Mouse (Mus musculus) right cerebral cortex, postnatal 36 days (tissue): ENCODE results near the gene Slfn9.
"Not testable (repeated sequence)": the region's sequence is repeated elsewhere in the genome, so short reads cannot be mapped to it uniquely, and the experiment has no call there.

ENCODE experiments used
- DNase-seq, 2 experiments: peaks; one replicate each; pipeline ENCODE4 v3.0.0; 2022; ENCODE audit warnings: low spot score in 2 of 2, mixed read lengths in 1 of 2

Gene Slfn9

DNA sequence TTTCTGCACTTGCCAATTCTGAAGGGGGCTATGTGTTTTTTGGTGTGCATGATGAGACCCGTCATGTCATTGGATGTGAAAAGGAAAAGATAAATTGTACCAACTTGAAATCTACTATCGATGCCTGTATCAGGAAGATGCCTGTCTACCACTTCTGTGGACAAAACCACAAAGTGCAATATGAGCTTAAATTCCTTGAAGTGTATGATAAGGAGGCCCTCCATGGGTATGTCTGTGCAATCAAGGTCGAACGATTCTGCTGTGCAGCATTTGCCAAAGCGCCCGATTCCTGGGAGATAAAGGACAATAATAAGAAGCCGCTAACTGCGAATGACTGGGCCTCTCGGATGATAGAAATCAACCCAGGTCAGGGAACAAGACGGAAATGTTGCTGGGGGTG is 34.7 kb downstream of the Slfn9 start:
- DNase-seq, result no peak

DNA sequence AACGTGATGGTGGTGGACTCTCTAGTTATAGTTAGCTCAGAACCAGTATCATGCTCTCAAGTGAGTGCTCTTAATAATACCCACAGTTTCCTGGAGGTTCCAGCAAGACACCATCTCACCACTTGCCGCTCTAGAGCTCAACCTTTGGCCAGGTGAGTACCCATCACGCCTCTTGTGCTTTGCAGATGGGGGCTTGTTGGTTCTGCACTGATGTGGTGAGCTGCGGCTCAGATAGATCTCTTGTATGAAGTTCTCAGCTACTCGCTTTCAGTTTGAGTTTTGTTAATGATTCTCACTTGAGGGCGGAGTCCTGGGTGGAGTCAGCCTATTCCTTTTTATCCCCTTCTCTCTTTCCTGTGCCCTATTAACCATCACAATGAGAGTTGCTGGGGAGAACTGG is 37.0 kb downstream of the Slfn9 start:
- no peak for DNase-seq

DNA sequence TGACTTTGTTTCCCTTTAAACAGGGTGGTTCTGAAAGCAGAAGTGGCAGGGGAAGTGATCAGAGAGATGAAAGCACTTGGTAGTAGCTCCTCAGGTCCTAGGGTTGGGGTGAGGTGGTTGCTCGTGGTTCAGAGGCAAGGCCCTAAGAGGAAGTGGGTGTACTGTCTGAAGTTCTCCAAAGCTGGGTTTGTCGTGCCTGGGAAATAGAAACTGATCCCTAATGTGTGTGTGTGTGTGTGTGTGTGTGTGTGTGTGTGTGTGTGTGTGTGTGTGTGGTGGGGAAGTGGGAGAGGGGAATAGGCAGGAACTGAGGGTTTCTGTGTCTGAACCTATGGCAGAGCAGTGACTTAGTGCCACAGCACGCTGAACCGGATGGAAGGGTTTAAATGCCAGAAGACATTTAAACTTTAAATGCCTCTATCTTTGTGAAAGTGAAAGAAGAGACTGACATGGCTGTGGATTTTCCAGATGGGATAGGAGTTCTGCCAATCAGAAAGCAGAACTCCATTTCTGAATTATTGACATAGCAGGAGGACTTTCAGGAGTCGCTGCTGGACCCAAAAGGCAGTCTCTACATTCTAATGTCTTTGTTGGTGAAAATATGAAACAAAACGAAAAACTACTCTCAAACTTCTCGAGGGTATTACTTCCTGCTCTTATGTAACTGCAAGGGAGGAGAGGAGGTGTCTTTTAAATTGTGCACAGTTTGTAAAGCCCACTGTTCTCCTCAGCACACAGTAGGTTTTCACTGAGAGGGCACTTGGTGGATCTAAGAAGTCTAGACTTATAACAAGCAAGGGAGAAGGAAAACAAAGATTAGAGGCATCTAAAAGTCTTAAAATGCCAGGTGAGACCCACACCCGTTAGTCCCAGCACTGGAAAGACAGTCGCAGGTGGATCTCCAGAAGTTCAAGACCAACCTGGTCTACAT is 38.8 kb downstream of the Slfn9 start:
- DNase-seq, result no peak

DNA sequence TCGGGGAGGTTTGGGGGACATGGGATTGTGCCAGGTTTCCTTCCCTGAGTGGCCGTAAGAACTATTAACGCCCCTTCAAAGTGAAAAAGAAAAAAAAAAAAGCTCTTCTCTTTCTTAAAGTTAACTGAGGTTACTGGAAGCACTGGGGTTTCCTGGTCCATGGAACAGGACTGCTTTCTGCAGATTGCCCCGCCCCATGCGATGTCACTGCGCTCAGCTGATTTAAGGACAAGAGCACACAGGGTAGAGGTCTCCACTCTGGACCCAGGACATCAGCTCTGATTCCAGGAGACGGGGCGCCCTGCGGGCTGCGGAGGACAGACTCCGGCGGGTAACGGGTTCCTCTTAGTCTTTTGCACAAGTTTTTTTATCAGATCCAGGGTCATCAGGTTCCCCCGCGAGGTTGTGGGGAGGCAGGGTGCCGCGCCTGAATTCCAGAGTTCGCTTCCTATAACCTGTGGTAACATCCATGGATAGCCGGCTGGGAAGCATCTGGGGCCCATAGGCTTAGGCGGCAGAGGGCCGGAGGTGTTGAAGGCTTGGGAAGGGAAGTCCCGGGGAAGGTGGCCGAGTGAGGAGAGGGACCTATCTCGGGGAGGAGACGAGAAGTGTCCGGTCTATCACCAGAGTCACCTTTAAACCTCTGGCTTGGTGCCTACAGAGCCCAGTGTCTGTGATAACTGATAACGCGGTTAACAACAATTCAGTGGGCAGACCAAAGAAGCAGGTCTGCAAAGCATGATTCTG is 39.6 kb downstream of the Slfn9 start:
- DNase-seq, result no peak

DNA sequence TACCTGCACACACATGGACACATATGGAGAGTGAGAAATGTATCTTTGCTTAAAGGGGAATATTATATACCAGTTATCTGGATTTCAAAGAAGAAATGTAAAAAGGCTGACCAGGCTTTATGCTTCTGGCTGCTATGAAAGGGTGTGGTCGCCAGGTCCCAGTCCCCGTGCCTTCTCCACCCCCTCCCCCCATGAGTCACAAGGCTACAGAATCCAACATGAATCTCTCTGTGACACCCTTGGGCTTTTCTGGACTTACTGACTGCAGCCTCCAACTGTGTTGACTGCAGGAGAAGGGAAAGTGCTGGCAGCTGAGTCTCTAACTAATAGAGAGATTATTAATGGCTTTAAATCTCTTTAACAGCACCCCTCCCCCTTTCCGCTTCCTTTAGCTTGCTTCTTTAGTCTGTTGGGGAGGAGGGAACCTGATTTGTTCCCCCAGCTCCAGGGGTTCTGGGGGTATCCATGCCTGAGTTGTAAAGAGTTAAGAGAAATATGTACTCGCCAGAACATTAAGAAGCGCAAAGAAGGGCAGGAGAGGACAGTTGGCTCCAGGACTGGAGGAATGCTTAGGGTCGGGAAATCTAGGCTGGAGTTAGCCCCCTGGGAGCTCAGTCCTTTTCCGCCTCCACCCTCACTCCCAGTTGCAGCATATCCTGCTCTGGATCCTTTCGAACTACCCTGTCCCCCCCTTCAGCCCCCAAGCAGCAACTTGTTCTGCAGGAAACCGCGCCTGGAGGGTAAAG is 40.7 kb downstream of the Slfn9 start, which contains the start of gene Slfn5:
TSS of gene Slfn5 (plus strand) at position 614 of the 746 bp plus-strand sequence.
- no peak for DNase-seq

DNA sequence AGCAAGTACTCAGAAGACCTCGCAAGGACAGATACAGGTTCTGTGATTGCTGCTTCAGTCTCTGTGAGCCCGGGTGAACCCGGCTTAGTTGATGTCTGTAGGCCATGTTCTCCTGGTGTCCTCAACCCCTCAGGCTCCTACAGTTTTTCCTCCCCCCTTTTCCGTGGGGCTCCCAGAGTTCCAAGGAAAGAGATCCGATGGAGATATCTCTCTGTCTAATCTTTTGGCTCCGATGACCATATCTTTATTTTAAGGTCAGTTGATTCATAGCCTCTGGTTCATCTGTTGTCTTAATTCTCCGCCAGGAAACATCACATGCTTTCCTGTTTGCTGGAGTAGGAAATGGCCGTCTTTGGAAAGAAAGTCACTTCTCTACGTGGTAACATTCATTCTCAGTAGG is 42.6 kb downstream of the Slfn9 start:
- no peak for DNase-seq

DNA sequence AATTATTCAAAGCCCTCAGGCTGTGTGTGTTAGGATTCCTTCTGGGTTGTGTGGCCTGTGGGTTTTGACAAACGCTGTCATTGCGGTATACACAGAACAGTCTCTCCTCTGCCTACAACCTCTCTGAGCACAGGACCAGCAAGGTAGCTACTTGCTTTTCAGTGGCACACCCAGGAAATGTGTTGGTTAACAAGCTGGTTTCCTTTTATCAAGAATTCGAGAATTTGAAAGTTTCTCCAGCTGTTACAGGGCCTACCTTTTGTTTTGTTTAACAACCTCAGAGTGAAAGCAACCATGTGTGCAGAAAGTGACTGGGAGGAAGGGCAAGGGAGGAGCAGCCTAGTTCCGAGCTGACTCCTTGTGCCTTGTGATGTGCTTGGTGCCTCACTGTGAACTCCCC is 44.2 kb downstream of the Slfn9 start:
- DNase-seq, result no peak

DNA sequence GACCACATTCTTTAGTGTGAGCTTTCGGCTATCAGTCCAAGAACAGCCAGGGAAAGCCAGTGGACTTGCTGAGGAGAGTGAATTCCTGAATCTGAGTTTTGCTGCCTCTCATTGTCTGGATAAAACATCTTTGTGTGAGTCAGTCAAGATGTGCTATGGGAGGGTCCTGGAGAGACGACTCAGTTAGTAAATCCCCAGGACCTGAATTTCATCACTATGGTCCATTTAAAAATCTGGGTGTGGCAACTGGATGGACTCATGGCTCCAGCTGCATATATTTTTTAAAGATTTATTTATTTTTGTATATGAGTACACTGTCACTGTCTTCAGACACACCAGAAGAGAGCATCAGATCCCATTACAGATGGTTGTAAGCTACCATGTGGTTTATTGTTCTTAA is 46.0 kb downstream of the Slfn9 start:
- DNase-seq, result no peak

DNA sequence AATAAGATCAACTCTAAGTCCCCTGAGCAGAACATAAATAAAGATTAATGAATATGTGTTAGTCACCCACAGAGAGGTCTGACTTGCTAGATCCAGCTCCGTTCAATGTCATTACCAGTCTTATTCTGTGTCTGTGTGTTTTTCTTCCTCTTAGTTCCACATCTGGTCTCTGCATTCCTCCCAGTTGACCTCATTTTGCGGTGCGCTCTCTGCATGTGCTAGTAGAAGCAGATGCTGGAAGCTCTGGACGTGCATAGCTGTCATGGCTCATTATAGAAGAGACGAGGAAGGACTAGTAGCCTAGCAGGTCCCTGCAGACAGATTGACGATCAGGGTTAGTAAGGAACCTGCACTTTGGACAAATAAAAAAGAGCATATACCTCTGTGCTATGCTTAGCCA is 48.3 kb downstream of the Slfn9 start:
- no peak for DNase-seq

DNA sequence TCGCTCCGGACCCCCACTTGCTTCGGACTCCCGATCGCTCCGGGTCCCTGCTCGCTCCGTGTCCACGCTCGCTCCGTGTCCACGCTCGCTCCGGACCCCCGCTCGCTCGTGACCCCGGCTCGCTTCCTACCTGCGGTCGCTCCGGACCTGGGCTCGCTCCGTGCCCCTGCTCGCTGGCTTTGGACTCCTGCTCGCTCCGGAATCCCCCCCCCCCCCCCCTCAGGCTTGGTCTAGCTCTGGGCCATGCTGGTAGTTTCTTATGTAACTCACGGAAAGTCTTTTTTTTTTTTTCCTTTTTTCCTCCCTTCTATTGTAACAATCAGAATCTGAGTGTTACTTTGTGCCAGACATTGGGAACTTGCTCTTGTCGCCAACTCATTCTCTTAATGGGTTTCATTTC is 58.4 kb downstream of the Slfn9 start:
- no peak for DNase-seq

DNA sequence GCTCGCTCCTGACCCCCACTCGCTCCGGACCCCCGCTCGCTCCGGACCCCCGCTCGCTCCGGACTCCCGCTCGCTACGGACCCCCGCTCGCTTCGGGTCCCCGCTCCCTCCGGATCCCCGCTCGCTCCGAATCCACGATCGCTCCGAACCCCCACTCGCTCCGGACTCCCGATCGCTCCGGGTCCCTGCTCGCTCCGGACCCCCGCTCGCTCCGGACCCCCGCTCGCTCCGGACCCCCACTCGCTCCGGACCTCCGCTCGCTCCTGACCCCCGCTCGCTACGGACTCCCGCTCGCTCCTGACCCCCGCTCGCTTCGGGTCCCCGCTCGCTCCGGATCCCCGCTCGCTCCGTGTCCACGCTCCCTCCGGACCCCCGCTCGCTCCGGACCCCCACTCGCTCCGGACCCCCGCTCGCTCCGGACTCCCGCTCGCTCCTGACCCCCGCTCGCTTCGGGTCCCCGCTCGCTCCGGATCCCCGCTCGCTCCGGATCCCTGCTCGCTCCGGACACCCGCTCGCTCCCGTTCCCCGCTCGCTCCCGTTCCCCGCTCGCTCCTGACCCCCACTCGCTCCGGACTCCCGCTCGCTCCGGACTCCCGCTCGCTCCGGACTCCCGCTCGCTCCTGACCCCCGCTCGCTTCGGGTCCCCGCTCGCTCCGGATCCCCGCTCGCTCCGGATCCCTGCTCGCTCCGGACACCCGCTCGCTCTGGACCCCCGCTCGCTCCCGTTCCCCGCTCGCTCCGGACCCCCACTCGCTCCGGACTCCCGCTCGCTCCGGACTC is 59.8 kb downstream of the Slfn9 start:
- DNase-seq, result not testable (repeated sequence)

DNA sequence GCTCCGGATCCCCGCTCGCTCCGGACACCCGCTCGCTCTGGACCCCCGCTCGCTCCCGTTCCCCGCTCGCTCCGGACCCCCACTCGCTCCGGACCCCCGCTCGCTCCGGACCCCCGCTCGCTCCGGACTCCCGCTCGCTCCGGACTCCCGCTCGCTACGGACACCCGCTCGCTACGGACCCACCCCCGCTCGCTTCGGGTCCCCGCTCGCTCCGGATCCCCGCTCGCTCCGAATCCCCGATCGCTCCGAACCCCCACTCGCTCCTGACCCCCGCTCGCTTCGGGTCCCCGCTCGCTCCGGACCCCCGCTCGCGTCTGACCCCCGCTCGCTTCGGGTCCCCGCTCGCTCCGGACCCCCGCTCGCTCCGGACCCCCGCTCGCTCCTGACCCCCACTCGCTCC is 60.5 kb downstream of the Slfn9 start:
- DNase-seq, result not testable (repeated sequence)

DNA sequence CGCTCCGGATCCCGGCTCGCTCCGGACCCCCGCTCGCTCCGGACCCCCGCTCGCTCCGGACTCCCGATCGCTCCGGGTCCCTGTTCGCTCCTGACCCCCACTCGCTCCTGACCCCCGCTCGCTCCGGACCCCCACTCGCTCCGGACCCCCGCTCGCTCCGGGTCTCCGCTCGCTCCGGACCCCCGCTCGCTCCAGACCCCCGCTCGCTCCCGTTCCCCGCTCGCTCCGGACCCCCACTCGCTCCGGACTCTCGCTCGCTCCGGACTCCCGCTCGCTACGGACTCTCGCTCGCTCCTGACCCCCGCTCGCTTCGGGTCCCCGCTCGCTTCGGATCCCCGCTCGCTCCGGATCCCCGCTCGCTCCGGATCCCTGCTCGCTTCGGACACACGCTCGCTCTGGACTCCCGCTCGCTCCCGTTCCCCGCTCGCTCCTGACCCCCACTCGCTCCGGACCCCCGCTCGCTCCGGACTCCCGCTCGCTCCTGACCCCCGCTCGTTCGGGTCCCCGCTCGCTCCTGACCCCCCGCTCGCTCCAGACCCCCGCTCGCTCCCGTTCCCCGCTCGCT is 61.2 kb downstream of the Slfn9 start:
- DNase-seq, result not testable (repeated sequence)

DNA sequence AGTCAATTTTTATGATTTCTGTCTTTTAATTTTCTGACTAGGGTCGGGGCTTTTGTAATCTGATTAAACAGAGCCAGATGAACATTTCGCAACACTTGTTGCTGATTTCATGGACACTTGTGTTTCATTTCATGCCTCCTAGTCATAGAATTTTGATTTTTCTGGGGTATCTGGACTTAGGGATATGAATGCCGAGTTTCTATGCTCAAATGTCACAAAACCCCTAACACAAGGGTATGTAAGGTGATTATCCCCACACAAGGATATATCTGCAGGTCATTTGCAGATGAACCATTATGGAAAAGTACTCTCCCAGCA is 62.0 kb downstream of the Slfn9 start:
- DNase-seq, result no peak

DNA sequence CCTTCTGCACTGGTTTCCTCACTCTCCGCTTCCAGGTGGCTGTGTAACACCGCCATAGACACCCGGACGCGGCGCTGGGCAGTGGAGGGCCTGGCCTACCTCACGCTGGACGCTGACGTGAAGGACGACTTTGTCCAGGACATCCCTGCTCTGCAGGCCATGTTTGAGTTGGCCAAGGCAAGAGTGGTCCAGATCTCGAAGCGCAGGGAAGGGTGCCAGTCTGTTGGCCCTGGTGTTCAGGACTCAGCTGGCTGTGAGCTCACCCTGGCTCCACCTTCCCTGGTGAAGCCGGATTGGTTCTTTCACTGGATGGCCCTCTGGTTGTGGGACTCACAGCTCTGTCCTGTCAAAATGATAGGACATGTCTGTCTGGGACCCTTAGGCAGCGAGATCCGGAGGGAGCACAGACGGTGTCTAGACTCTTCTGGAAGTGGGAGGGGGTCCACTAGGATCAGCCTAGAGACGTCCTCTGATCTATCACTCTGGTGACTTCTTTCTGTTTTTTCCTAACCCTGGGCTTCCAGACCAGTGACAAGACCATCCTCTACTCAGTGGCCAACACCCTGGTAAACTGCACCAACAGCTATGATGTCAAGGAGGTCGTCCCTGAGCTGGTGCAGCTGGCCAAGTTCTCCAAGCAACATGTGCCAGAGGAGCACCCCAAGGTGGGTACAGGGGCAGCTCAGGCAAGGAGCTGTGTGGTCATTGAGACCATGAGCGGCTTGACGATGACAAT is 62.6 kb downstream of the Slfn9 start:
- DNase-seq, result no peak
